In the genomic region with DNA sequence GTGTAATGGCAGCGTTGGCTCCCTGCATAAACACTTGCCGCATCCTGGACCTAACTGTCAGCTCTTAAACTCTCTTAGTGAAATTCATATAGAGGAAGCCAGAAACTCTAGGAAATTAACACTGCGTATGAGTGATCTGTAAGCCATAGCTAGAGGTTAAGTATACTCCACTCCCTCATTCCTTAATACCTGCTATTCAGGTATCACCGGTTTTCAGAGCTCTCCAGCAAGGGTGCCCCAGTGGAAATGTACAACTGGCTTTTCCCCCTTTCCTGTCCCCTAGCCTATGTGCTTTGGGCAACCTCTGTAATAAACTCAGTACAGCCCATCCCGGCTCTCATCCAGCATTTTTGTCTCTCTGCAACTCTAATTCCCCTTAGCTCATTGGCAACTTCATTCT, we compare ENCODE assay signal across 23 mouse cellular contexts.
DNase-seq lines count a peak whose midpoint lies in the region; ATAC-seq and TF ChIP-seq lines count a peak whose summit lies in the region.
"Had no signal": no experiment of that assay in that cellular context is flagged by ENCODE, and none has a peak within 500 bp of the region (broad histone marks: within the 10 kb centered on the region; RNA-seq: fewer than 3 reads in every experiment).

No protein-coding gene starts in this region.

- H3K36me3 ChIP-seq in intestine, embryonic 14.5 days (ENCODE audit: control insufficient read depth, insufficient read depth, low read length): no peaks in the 10 kb centered on the region
- H3K36me3 ChIP-seq in intestine, embryonic 16.5 days (ENCODE audit: control insufficient read depth, insufficient read depth, low read length): no peaks in the 10 kb centered on the region
- no peaks in the 10 kb centered on the region for H3K36me3 ChIP-seq in lung, embryonic 15.5 days
- H3K36me3 ChIP-seq in forebrain, embryonic 15.5 days: no peaks in the 10 kb centered on the region
- H3K36me3 ChIP-seq: heart, embryonic 10.5 days; neural tube, embryonic 12.5 days had no signal

- DNase-seq in intestine, embryonic 14.5 days (ENCODE audit: low spot score): no peak
- DNase-seq in lung, adult 2 months: no peak
- peak; percentile 24 to 32 for DNase-seq in urinary bladder, postnatal 36 days (ENCODE audit: low spot score in 2 of 2)
- DNase-seq in urinary bladder, postnatal 25 days (ENCODE audit: low spot score): no peak
- DNase-seq: adrenal gland, postnatal 14 days; cerebellum, adult 2 months; cerebellum, postnatal 25 days; gastrocnemius, postnatal 36 days; heart, postnatal 4 days; midbrain, embryonic 14.5 days; right cerebral cortex, postnatal 14 days; thymus, postnatal 4 days had no signal

- no peak for TF ChIP-seq CTCF in lung, adult 2 months (IDR thresholded peaks at IDR 0.05; ENCODE audit: insufficient read depth, low read length)

- H3K27me3 ChIP-seq in intestine, embryonic 14.5 days (replicated peaks; ENCODE audit: control insufficient read depth, insufficient read depth, low read length): no peaks in the 10 kb centered on the region
- H3K27me3 ChIP-seq in intestine, embryonic 16.5 days (replicated peaks; ENCODE audit: control insufficient read depth, insufficient read depth, low read length): no peaks in the 10 kb centered on the region
- H3K27me3 ChIP-seq in lung, embryonic 15.5 days: no peaks in the 10 kb centered on the region
- no peaks in the 10 kb centered on the region; the same call in 1 of the 2 replicates for H3K27me3 ChIP-seq in forebrain, embryonic 15.5 days
- H3K27me3 ChIP-seq: megakaryocyte, embryonic 14.5 days; neural tube, embryonic 12.5 days had no signal

- H3K9me3 ChIP-seq in intestine, embryonic 14.5 days (ENCODE audit: control insufficient read depth, low read length): peaks cover 8% of the 10 kb centered on the region; the same call in 1 of the 2 replicates
- no peaks in the 10 kb centered on the region; the same call in 1 of the 2 replicates for H3K9me3 ChIP-seq in intestine, embryonic 16.5 days (ENCODE audit: control insufficient read depth, low read length)
- H3K9me3 ChIP-seq in lung, embryonic 15.5 days: no peaks in the 10 kb centered on the region
- H3K9me3 ChIP-seq in forebrain, embryonic 15.5 days: no peaks in the 10 kb centered on the region

- no peak for TF ChIP-seq POLR2A in lung, adult 2 months (IDR thresholded peaks at IDR 0.05; ENCODE audit: borderline replicate concordance, extremely low read depth, low read depth, low read length)

- H3K4me2 ChIP-seq in intestine, embryonic 14.5 days (ENCODE audit: low read length): no peak overlapping the region
- no peak overlapping the region for H3K4me2 ChIP-seq in intestine, embryonic 16.5 days (ENCODE audit: low read depth, low read length)
- H3K4me2 ChIP-seq in lung, embryonic 15.5 days: no peak overlapping the region
- no peak overlapping the region for H3K4me2 ChIP-seq in forebrain, embryonic 15.5 days (replicated peaks)
- H3K4me2 ChIP-seq: hindbrain, embryonic 14.5 days; neural tube, embryonic 12.5 days had no signal

- H3K9ac ChIP-seq in intestine, embryonic 14.5 days (ENCODE audit: low read length): no peak overlapping the region
- H3K9ac ChIP-seq in intestine, embryonic 16.5 days (ENCODE audit: low read depth, low read length): no peak overlapping the region
- H3K9ac ChIP-seq in lung, embryonic 15.5 days: no peak overlapping the region
- no peak overlapping the region for H3K9ac ChIP-seq in forebrain, embryonic 15.5 days (replicated peaks)
- H3K9ac ChIP-seq: hindbrain, embryonic 14.5 days; neural tube, embryonic 12.5 days had no signal

- H3K4me1 ChIP-seq in intestine, embryonic 14.5 days (replicated peaks; ENCODE audit: control insufficient read depth, insufficient read depth, low read length): no peaks in the 10 kb centered on the region
- H3K4me1 ChIP-seq in intestine, embryonic 16.5 days (ENCODE audit: control insufficient read depth, insufficient read depth, low read length): no peaks in the 10 kb centered on the region
- peaks cover 11% of the 10 kb centered on the region for H3K4me1 ChIP-seq in lung, embryonic 15.5 days
- no peaks in the 10 kb centered on the region for H3K4me1 ChIP-seq in lung, adult 2 months (ENCODE audit: control insufficient read depth, insufficient read depth, low read length)
- no peaks in the 10 kb centered on the region for H3K4me1 ChIP-seq in forebrain, embryonic 15.5 days
- H3K4me1 ChIP-seq: heart, embryonic 10.5 days; megakaryocyte, embryonic 14.5 days; neural tube, embryonic 12.5 days had no signal

- no peak overlapping the region for H3K4me3 ChIP-seq in intestine, embryonic 14.5 days (ENCODE audit: low read depth, low read length)
- H3K4me3 ChIP-seq in intestine, embryonic 16.5 days (ENCODE audit: low read length): no peak overlapping the region
- no peak overlapping the region for H3K4me3 ChIP-seq in lung, embryonic 15.5 days
- H3K4me3 ChIP-seq in lung, adult 2 months (replicated peaks; ENCODE audit: extremely low read depth, low read depth, low read length): no peak overlapping the region
- H3K4me3 ChIP-seq in forebrain, embryonic 15.5 days: no peak overlapping the region
- H3K4me3 ChIP-seq: heart, embryonic 10.5 days; left cerebral cortex, adult 2 months; megakaryocyte, embryonic 14.5 days; neural tube, embryonic 12.5 days had no signal

- H3K27ac ChIP-seq in intestine, embryonic 14.5 days (ENCODE audit: low read depth): peak overlapping the region; percentile 23; the same call in 1 of the 2 replicates
- H3K27ac ChIP-seq in intestine, embryonic 16.5 days (ENCODE audit: low read length): no peak overlapping the region
- H3K27ac ChIP-seq in lung, embryonic 15.5 days: peak overlapping the region; percentile 72
- no peak overlapping the region for H3K27ac ChIP-seq in forebrain, embryonic 15.5 days (replicated peaks)
- H3K27ac ChIP-seq: heart, embryonic 10.5 days; hindbrain, embryonic 14.5 days; kidney, postnatal 0 days; left cerebral cortex, adult 2 months; neural tube, embryonic 12.5 days had no signal

- 0 out of 2 replicates have a peak, but pooled peaks have one; percentile 50 for ATAC-seq in intestine, embryonic 14.5 days (replicated peaks; ENCODE audit: low FRiP score, low TSS enrichment, low read depth)
- ATAC-seq in intestine, embryonic 16.5 days: no peak; the same call in 1 of the 2 replicates
- peak; percentile 65 for ATAC-seq in lung, embryonic 15.5 days (ENCODE audit: borderline replicate concordance, extremely low read depth, low FRiP score, low TSS enrichment)
- ATAC-seq in forebrain, embryonic 15.5 days (replicated peaks): no peak
- no peak for ATAC-seq in granulocyte monocyte progenitor cell, adult 5-6 weeks (replicated peaks; ENCODE audit: poor library complexity, severe bottlenecking)
- ATAC-seq: inflammation-experienced regulatory T-cells, adult 6 months had no signal

- WGBS in intestine, embryonic 14.5 days: 75% methylated on average over 5 of the region's 5 CpGs
- 73% methylated on average over 5 of the region's 5 CpGs for WGBS in intestine, embryonic 16.5 days
- WGBS in lung, embryonic 15.5 days: 64% methylated on average over 5 of the region's 5 CpGs
- WGBS in lung, adult 2 months: 70% methylated on average over 5 of the region's 5 CpGs
- WGBS in forebrain, embryonic 15.5 days: 92% methylated on average over 5 of the region's 5 CpGs

Comparison
In these comparisons a context has a peak if more than half of its experiments do, and no peak if none do; other contexts are left out.
1. ATAC-seq: peak in intestine, embryonic 14.5 days (single experiment) and lung, embryonic 15.5 days (single experiment); none in intestine, embryonic 16.5 days (single experiment), forebrain, embryonic 15.5 days (single experiment) and granulocyte monocyte progenitor cell, adult 5-6 weeks (single experiment).
2. DNase-seq: peak in urinary bladder, postnatal 36 days (2 of 2); none in intestine, embryonic 14.5 days (single experiment), lung, adult 2 months (single experiment) and urinary bladder, postnatal 25 days (single experiment).
3. H3K27ac ChIP-seq: peak in intestine, embryonic 14.5 days (single experiment) and lung, embryonic 15.5 days (single experiment); none in intestine, embryonic 16.5 days (single experiment) and forebrain, embryonic 15.5 days (single experiment).